Mouse (Mus musculus) hindbrain, embryonic 14.5 days (tissue): ENCODE data around the gene C5ar1. TPM values are rescaled to one million over a fixed set of nuclear protein-coding genes. Genes with fewer than 3 reads are reported as not detected.
A peak's percentile ranks its signal among the peaks of the same experiment; 100 is the strongest.

Experiments used
- ATAC-seq: fragments of 200-750 bp; cut with Nextera tagmentation; 2 replicates; pipeline ENCODE4 v1.8.0; 2017; ENCODE audit warnings: moderate number of reproducible peaks, mild to moderate bottlenecking, moderate TSS enrichment, moderate library complexity; ENCODE audit not compliant: low FRiP score
- DNase-seq: peaks from one replicate; pipeline ENCODE4 v3.0.0-alpha.2; 2015; ENCODE audit warnings: low spot score
- H3K27ac ChIP-seq: fragments of 300-500 bp; sonication (generic); 2 replicates; pipeline ENCODE4 v1.5.1; 2014; ENCODE audit warnings: mild to moderate bottlenecking, moderate library complexity
- H3K27me3 ChIP-seq: fragments of 300-500 bp; sonication (generic); 2 replicates; pipeline ENCODE4 v1.6.1; 2014; ENCODE audit warnings: mild to moderate bottlenecking, low read length, mixed read lengths; ENCODE audit not compliant: control insufficient read depth, insufficient read depth
- H3K36me3 ChIP-seq: fragments of 300-500 bp; sonication (generic); replicated peaks from 2 replicates; pipeline ENCODE4 v1.6.1; 2014; ENCODE audit not compliant: control insufficient read depth, insufficient read depth
- H3K4me1 ChIP-seq: fragments of 300-500 bp; sonication (generic); replicated peaks from 2 replicates; pipeline ENCODE4 v1.6.1; 2014; ENCODE audit warnings: antibody characterized with exemption, low read length, mixed read lengths; ENCODE audit not compliant: control insufficient read depth, insufficient read depth
- H3K4me2 ChIP-seq: fragments of 300-500 bp; sonication (generic); replicated peaks from 2 replicates; pipeline ENCODE4 v1.6.1; 2014; ENCODE audit warnings: mild to moderate bottlenecking, moderate library complexity
- H3K4me3 ChIP-seq: fragments of 300-500 bp; sonication (generic); replicated peaks from 2 replicates; pipeline ENCODE4 v1.5.1; 2014; ENCODE audit warnings: mild to moderate bottlenecking, low read length
- H3K9ac ChIP-seq: fragments of 300-500 bp; sonication (generic); 2 replicates; pipeline ENCODE4 v1.6.1; 2014
- H3K9me3 ChIP-seq: fragments of 300-500 bp; sonication (generic); 2 replicates; pipeline ENCODE4 v1.6.1; 2016; ENCODE audit warnings: low read length; ENCODE audit not compliant: control insufficient read depth
- WGBS: fragments of 180-500 bp; shearing (Covaris S2); extraction: QIAGEN DNeasy Blood & Tissue Kit; methylation state at CpG from one replicate; pipeline ENCODE4 v1.1.7; 2014; 5-methylcytosine and 5-hydroxymethylcytosine counted together
- polyA plus RNA-seq: library from polyadenylated mRNA; unstranded; fragments of >200 nt; fragmentation: Nextera tagmentation; extraction: Ambion mirVana; gene quantifications from 2 replicates; pipeline ENCODE4 v1.2.1, GENCODE M21; 2014

C5ar1 gene
- polyA plus RNA-seq, 1 experiment from 2014 or later, result 2.1 TPM

GRCm38 (mm10) chr7:16295321-16295900, 36.1 kb upstream of the C5ar1 start:
- Histone ChIP-seq H3K36me3 (no peaks in the 10 kb centered on the region), H3K4me1 (peaks cover 22% of the 10 kb centered on the region), H3K27ac (peak overlapping the region; percentile 68), H3K4me3 (peak overlapping the region; percentile 40), H3K27me3 (no peaks in the 10 kb centered on the region), H3K9ac (peak overlapping the region; percentile 61), H3K9me3 (no peaks in the 10 kb centered on the region), H3K4me2 (peak overlapping the region; percentile 91)
- DNase-seq, result peak; percentile 62
- 3% methylated on average over 41 of the region's 41 CpGs for WGBS
- ATAC-seq, result peak; percentile 52

GRCm38 (mm10) chr7:16294837-16295236, 35.5 kb upstream of the C5ar1 start:
- ATAC-seq, result peak; percentile 46
- peak; percentile 96 for DNase-seq
- Histone ChIP-seq H3K4me1 (peaks cover 18% of the 10 kb centered on the region), H3K9ac (peak overlapping the region; percentile 61), H3K4me3 (peak overlapping the region; percentile 40), H3K9me3 (no peaks in the 10 kb centered on the region), H3K27ac (peak overlapping the region; percentile 68), H3K4me2 (peak overlapping the region; percentile 91), H3K27me3 (no peaks in the 10 kb centered on the region), H3K36me3 (no peaks in the 10 kb centered on the region)
- WGBS, result under 1% methylated on average over 23 of the region's 23 CpGs

- H3K4me1 ChIP-seq, result peaks cover 18% of the 10 kb centered on the region
- H3K36me3 ChIP-seq, result no peaks in the 10 kb centered on the region
- H3K9ac ChIP-seq, result no peak overlapping the region
- H3K27ac ChIP-seq, result no peak overlapping the region
- no peaks in the 10 kb centered on the region for H3K27me3 ChIP-seq
- peak overlapping the region; percentile 91 for H3K4me2 ChIP-seq
- WGBS, result 29% methylated on average over 4 of the region's 4 CpGs
- H3K9me3 ChIP-seq, result no peaks in the 10 kb centered on the region
- no peak for ATAC-seq
- no peak overlapping the region; the same call in 1 of the 2 replicates for H3K4me3 ChIP-seq
- DNase-seq, result peak; percentile 66
Measured at GRCm38 (mm10) chr7:16294346-16294745, 35.0 kb upstream of the C5ar1 start.

- Histone ChIP-seq H3K27me3 (no peaks in the 10 kb centered on the region), H3K4me1 (peaks cover 8% of the 10 kb centered on the region), H3K36me3 (peaks cover 12% of the 10 kb centered on the region), H3K9me3 (no peaks in the 10 kb centered on the region), H3K4me3 (no peak overlapping the region), H3K4me2 (no peak overlapping the region), H3K27ac (no peak overlapping the region), H3K9ac (no peak overlapping the region)
- no peak for ATAC-seq
- 77% methylated on average over 1 of the region's 1 CpGs for WGBS
- DNase-seq, result no peak
Measured at GRCm38 (mm10) chr7:16287791-16288190, 28.5 kb upstream of the C5ar1 start.

- ATAC-seq (no peak), DNase-seq (no peak)
- Histone ChIP-seq H3K4me3 (peak overlapping the region; percentile 65), H3K4me1 (peaks cover 8% of the 10 kb centered on the region), H3K9me3 (no peaks in the 10 kb centered on the region), H3K36me3 (peaks cover 20% of the 10 kb centered on the region), H3K4me2 (peak overlapping the region; percentile 42), H3K9ac (peak overlapping the region; percentile 62), H3K27ac (peak overlapping the region; percentile 93), H3K27me3 (no peaks in the 10 kb centered on the region)
- WGBS, result 81% methylated on average over 2 of the region's 2 CpGs
Measured at GRCm38 (mm10) chr7:16287016-16287415, 27.7 kb upstream of the C5ar1 start.

- H3K36me3 ChIP-seq, result peaks cover 27% of the 10 kb centered on the region
- H3K9ac ChIP-seq, result peak within 1 kb of the TSS; percentile 62
- H3K4me3 ChIP-seq, result peak within 1 kb of the TSS; percentile 65
- H3K27me3 ChIP-seq, result no peaks in the 10 kb centered on the region
- under 1% methylated on average over 67 of the region's 70 CpGs for WGBS
- H3K4me1 ChIP-seq, result peaks cover 8% of the 10 kb centered on the region
- H3K27ac ChIP-seq, result peak within 1 kb of the TSS; percentile 93
- ATAC-seq (peak; percentile 95), DNase-seq (peak; percentile 97)
- no peaks in the 10 kb centered on the region for H3K9me3 ChIP-seq
- peak within 1 kb of the TSS; percentile 42 for H3K4me2 ChIP-seq
Measured at GRCm38 (mm10) chr7:16286026-16286961, 27.0 kb upstream of the C5ar1 start, which contains the start of gene Ccdc9. TSS of gene Ccdc9 (minus strand) at chr7:16286795.

- no peaks in the 10 kb centered on the region for H3K9me3 ChIP-seq
Measured at GRCm38 (mm10) chr7:16285450-16286025, 26.2 kb upstream of the C5ar1 start.

GRCm38 (mm10) chr7:16284904-16285303, 25.6 kb upstream of the C5ar1 start:
- DNase-seq (no peak), ATAC-seq (no peak)
- Histone ChIP-seq H3K4me3 (0 out of 2 replicates have a peak overlapping the region, but pooled peaks have one; percentile 65), H3K4me2 (peak overlapping the region; percentile 42), H3K27ac (no peak overlapping the region), H3K27me3 (no peaks in the 10 kb centered on the region), H3K36me3 (peaks cover 41% of the 10 kb centered on the region), H3K9me3 (no peaks in the 10 kb centered on the region), H3K4me1 (peaks cover 8% of the 10 kb centered on the region), H3K9ac (no peak overlapping the region)
- WGBS, result 75% methylated on average over 9 of the region's 9 CpGs

More at GRCm38 (mm10) chr7:16285450-16286025, 26.2 kb upstream of the C5ar1 start:
- Histone ChIP-seq H3K36me3 (peaks cover 35% of the 10 kb centered on the region), H3K9ac (no peak overlapping the region), H3K4me3 (peak overlapping the region; percentile 65), H3K27ac (0 out of 2 replicates have a peak overlapping the region, but pooled peaks have one; percentile 93), H3K4me2 (peak overlapping the region; percentile 42), H3K4me1 (peaks cover 8% of the 10 kb centered on the region), H3K27me3 (no peaks in the 10 kb centered on the region)
- 4% methylated on average over 14 of the region's 14 CpGs for whole genome bisulfite sequencing
- peak; percentile 53 for ATAC-seq
- no peak for DNase-seq

GRCm38 (mm10) chr7:16284001-16284400, 24.7 kb upstream of the C5ar1 start:
- Histone ChIP-seq H3K36me3 (peaks cover 48% of the 10 kb centered on the region), H3K27me3 (no peaks in the 10 kb centered on the region), H3K4me1 (peaks cover 8% of the 10 kb centered on the region), H3K9ac (no peak overlapping the region), H3K9me3 (no peaks in the 10 kb centered on the region), H3K4me2 (no peak overlapping the region), H3K27ac (no peak overlapping the region), H3K4me3 (no peak overlapping the region)
- ATAC-seq (no peak), DNase-seq (no peak)
- 90% methylated on average over 8 of the region's 8 CpGs for WGBS
